Mouse (Mus musculus) lung, embryonic 14.5 days (tissue): ENCODE measurements at regions not wholly inside any gene's neighbourhood (a gene's known extent, or its start where the extent isn't known, plus 50 kb on each side); places are given as distances from the start of the nearest gene placed in this dataset.

ENCODE experiments used
- ATAC-seq: fragments of 200-750 bp; cut with Nextera tagmentation; 2 replicates; pipeline ENCODE4 v1.8.0; 2017; ENCODE audit warnings: mild to moderate bottlenecking, moderate TSS enrichment, moderate library complexity; ENCODE audit not compliant: insufficient read depth
- DNase-seq: peaks from one replicate; pipeline ENCODE4 v3.0.0-alpha.2; 2015
- H3K27ac ChIP-seq: fragments of 300-500 bp; sonication (generic); 2 replicates; pipeline ENCODE4 v1.5.1; 2014; ENCODE audit warnings: low read depth, mild to moderate bottlenecking, moderate library complexity
- H3K27me3 ChIP-seq: fragments of 300-500 bp; sonication (generic); 2 replicates; pipeline ENCODE4 v1.6.1; 2014; ENCODE audit warnings: low read length, control low read depth; ENCODE audit not compliant: insufficient read depth
- H3K36me3 ChIP-seq: fragments of 300-500 bp; sonication (generic); 2 replicates; pipeline ENCODE4 v1.6.1; 2014; ENCODE audit warnings: control low read depth; ENCODE audit not compliant: insufficient read depth
- H3K4me1 ChIP-seq: fragments of 300-500 bp; sonication (generic); 2 replicates; pipeline ENCODE4 v1.6.1; 2014; ENCODE audit warnings: antibody characterized with exemption, control low read depth; ENCODE audit not compliant: insufficient read depth
- H3K4me2 ChIP-seq: fragments of 300-500 bp; sonication (generic); 2 replicates; pipeline ENCODE4 v1.6.1; 2014; ENCODE audit warnings: mild to moderate bottlenecking
- H3K4me3 ChIP-seq: fragments of 300-500 bp; sonication (generic); 2 replicates; pipeline ENCODE4 v1.5.1; 2014; ENCODE audit warnings: low read depth, low read length
- H3K9ac ChIP-seq: fragments of 300-500 bp; sonication (generic); 2 replicates; pipeline ENCODE4 v1.6.1; 2014
- H3K9me3 ChIP-seq: fragments of 300-500 bp; sonication (generic); 2 replicates; pipeline ENCODE4 v1.6.1; 2016; ENCODE audit warnings: low read depth, low read length, control low read depth
- CTCF ChIP-seq: IDR thresholded peaks from 2 replicates; pipeline ENCODE4 v1.5.1; 2016; ENCODE audit warnings: antibody characterized with exemption, low read depth
- WGBS: fragments of 180-500 bp; shearing (Covaris S2); extraction: QIAGEN DNeasy Blood & Tissue Kit; methylation state at CpG from one replicate; pipeline ENCODE4 v1.1.7; 2014; 5-methylcytosine and 5-hydroxymethylcytosine counted together

- 92% methylated on average over 3 of the region's 3 CpGs for WGBS
- Histone ChIP-seq H3K27ac (no peak overlapping the region), H3K27me3 (no peaks in the 10 kb centered on the region), H3K9me3 (no peaks in the 10 kb centered on the region), H3K4me3 (no peak overlapping the region), H3K36me3 (no peaks in the 10 kb centered on the region), H3K9ac (no peak overlapping the region), H3K4me2 (no peak overlapping the region), H3K4me1 (no peaks in the 10 kb centered on the region)
- DNase-seq (no peak), ATAC-seq (no peak)
- no peak for TF ChIP-seq CTCF
Measured at GRCm38 (mm10) chr4:125847568-125847967, 176.8 kb upstream of the Csf3r start.

GRCm38 (mm10) chr4:125850300-125850699 lies 174.1 kb upstream of the Csf3r start:
- Histone ChIP-seq H3K27ac (no peak overlapping the region), H3K36me3 (no peaks in the 10 kb centered on the region), H3K4me1 (no peaks in the 10 kb centered on the region), H3K9ac (no peak overlapping the region), H3K9me3 (no peaks in the 10 kb centered on the region), H3K4me3 (no peak overlapping the region), H3K27me3 (no peaks in the 10 kb centered on the region), H3K4me2 (no peak overlapping the region)
- WGBS = 9% methylated on average over 4 of the region's 4 CpGs
- DNase-seq (peak; percentile 75), ATAC-seq (no peak)
- peak; percentile 74 for TF ChIP-seq CTCF

DNA sequence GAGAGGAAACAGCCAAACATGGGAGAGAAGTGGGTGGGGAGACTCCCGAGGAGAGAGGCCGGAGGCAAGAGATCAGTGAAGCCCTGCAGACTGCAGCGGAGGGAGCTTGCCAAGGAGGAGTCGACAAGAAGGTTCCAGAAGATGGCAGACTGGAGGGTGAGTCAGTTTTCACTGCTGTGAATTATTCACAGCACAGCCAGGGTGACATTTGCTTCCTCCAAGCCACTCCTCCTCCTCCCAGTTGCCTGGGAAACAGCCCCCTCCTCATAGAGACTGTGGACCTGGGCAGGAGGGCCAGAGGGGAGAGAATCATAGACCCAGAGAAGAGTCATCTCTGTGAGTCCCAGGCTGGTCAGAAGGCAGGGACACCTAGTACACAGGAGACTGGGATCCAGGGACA lies 171.8 kb upstream of the Csf3r start:
- H3K4me1 ChIP-seq = no peaks in the 10 kb centered on the region
- no peak for TF ChIP-seq CTCF
- no peaks in the 10 kb centered on the region for H3K36me3 ChIP-seq
- H3K4me3 ChIP-seq = no peak overlapping the region
- 63% methylated on average over 4 of the region's 4 CpGs for WGBS
- no peak overlapping the region for H3K9ac ChIP-seq
- DNase-seq = no peak
- ATAC-seq = no peak
- H3K9me3 ChIP-seq = no peaks in the 10 kb centered on the region
- H3K27me3 ChIP-seq = no peaks in the 10 kb centered on the region
- no peak overlapping the region for H3K4me2 ChIP-seq
- H3K27ac ChIP-seq = no peak overlapping the region

- no peak for ATAC-seq
- Histone ChIP-seq H3K4me2 (no peak overlapping the region), H3K9me3 (no peaks in the 10 kb centered on the region), H3K27ac (no peak overlapping the region), H3K9ac (no peak overlapping the region), H3K27me3 (no peaks in the 10 kb centered on the region), H3K4me1 (no peaks in the 10 kb centered on the region), H3K4me3 (no peak overlapping the region), H3K36me3 (no peaks in the 10 kb centered on the region)
- no peak for TF ChIP-seq CTCF
- 11% methylated on average over 11 of the region's 11 CpGs for WGBS
- DNase-seq = no peak
Measured at GRCm38 (mm10) chr4:125855983-125856591, 168.3 kb upstream of the Csf3r start.

- TF ChIP-seq CTCF = no peak
- 40% methylated on average over 5 of the region's 5 CpGs for WGBS
Measured at GRCm38 (mm10) chr4:125856781-125857180, 167.6 kb upstream of the Csf3r start.

GRCm38 (mm10) chr4:125865057-125865456 lies 159.3 kb upstream of the Csf3r start:
- Histone ChIP-seq H3K9me3 (no peaks in the 10 kb centered on the region), H3K27ac (no peak overlapping the region), H3K4me1 (no peaks in the 10 kb centered on the region), H3K27me3 (no peaks in the 10 kb centered on the region), H3K4me3 (no peak overlapping the region), H3K4me2 (no peak overlapping the region), H3K9ac (no peak overlapping the region), H3K36me3 (no peaks in the 10 kb centered on the region)
- 17% methylated on average over 8 of the region's 8 CpGs for WGBS
- no peak for DNase-seq
- no peak for ATAC-seq
- TF ChIP-seq CTCF = no peak

More at GRCm38 (mm10) chr4:125856781-125857180, 167.6 kb upstream of the Csf3r start:
- H3K9me3 ChIP-seq = no peaks in the 10 kb centered on the region
- H3K27me3 ChIP-seq = no peaks in the 10 kb centered on the region
- H3K4me3 ChIP-seq = no peak overlapping the region
- no peak overlapping the region for H3K27ac ChIP-seq
- DNase-seq = no peak
- no peak overlapping the region for H3K9ac ChIP-seq
- H3K4me1 ChIP-seq = no peaks in the 10 kb centered on the region
- no peak overlapping the region for H3K4me2 ChIP-seq
- H3K36me3 ChIP-seq = no peaks in the 10 kb centered on the region
- ATAC-seq = no peak

DNA sequence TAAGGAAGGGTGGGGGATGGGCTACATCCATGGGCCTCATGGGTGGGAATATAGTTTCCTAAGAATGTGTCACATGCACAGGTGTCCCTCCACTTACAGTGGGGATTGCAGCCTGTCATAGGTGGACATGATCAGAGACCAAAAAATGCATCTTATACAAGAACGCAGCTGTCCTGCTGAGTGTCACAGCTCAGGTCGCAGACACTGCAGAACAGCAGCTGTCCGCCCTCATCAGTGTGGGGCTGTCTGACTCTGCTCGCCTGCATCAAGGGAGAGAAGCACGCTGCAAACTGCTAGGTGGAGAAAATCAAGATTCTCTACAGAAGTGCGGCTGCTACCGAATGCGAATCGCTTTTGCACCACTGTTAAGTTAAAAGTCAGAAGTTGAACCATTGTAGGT lies 158.6 kb upstream of the Csf3r start:
- no peaks in the 10 kb centered on the region for H3K9me3 ChIP-seq
- no peak for DNase-seq
- no peak overlapping the region for H3K9ac ChIP-seq
- no peaks in the 10 kb centered on the region for H3K36me3 ChIP-seq
- no peak for ATAC-seq
- no peaks in the 10 kb centered on the region for H3K27me3 ChIP-seq
- H3K4me2 ChIP-seq = no peak overlapping the region
- TF ChIP-seq CTCF = no peak
- H3K27ac ChIP-seq = no peak overlapping the region
- no peaks in the 10 kb centered on the region for H3K4me1 ChIP-seq
- no peak overlapping the region for H3K4me3 ChIP-seq
- WGBS = 52% methylated on average over 9 of the region's 9 CpGs

DNA sequence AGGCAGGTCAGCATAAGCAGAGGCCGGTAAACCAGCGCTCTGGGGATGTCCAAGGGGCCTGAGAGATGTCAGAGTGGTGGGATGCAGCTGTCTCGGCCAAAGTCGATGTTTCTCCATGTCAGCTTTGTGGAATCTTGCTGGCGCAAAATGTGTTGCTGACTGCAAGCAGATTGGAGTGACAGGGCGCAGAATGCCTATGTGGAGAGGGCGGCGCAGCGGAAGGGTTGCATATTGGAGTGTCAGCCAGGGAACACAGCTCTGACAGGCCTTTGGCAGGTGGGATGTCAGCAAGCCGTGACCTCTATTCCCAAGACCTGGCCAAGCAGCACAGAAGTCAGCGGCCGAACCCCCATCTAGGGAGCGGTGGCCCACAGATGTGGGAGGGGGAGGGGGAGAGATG lies 153.1 kb upstream of the Csf3r start:
- Histone ChIP-seq H3K27me3 (no peaks in the 10 kb centered on the region), H3K27ac (no peak overlapping the region), H3K4me3 (no peak overlapping the region), H3K36me3 (no peaks in the 10 kb centered on the region), H3K9me3 (no peaks in the 10 kb centered on the region), H3K9ac (no peak overlapping the region), H3K4me2 (no peak overlapping the region), H3K4me1 (no peaks in the 10 kb centered on the region)
- DNase-seq = peak; percentile 75
- ATAC-seq = peak; percentile 85
- no peak for TF ChIP-seq CTCF
- WGBS = 41% methylated on average over 13 of the region's 13 CpGs
